Mouse (Mus musculus): ENCODE measurements around the gene Sprr3. TPM values are rescaled to one million over a fixed set of nuclear protein-coding genes. Genes with fewer than 3 reads are reported as not detected.
"Not testable (repeated sequence)": the region's sequence is repeated elsewhere in the genome, so short reads cannot be mapped to it uniquely, and the experiment has no call there.

The Sprr3 gene
- 0.14 TPM in 1 of 2 replicates, not detected in the other for polyA plus RNA-seq (2015; fragmentation: Nextera tagmentation; extraction: Ambion mirVana)

GRCm38 (mm10) chr3:92458620-92459019 lies at the start of gene Sprr3:
Gene Sprr3 (minus strand): TSS chr3:92458720.
- H3K36me3 ChIP-seq, result no peaks in the 10 kb centered on the region
- no peaks in the 10 kb centered on the region for H3K9me3 ChIP-seq (replicated peaks)
- no peak within 1 kb of the TSS for H3K4me2 ChIP-seq
- no peak within 1 kb of the TSS for H3K9ac ChIP-seq (replicated peaks)
- 83% methylated on average over 2 of the region's 2 CpGs for WGBS
- H3K4me1 ChIP-seq, result no peaks in the 10 kb centered on the region
- no peaks in the 10 kb centered on the region for H3K27me3 ChIP-seq (replicated peaks)
- ATAC-seq (ENCODE audit: low FRiP score), result no peak
- H3K27ac ChIP-seq (replicated peaks), result no peak within 1 kb of the TSS
- no peak within 1 kb of the TSS for H3K4me3 ChIP-seq (replicated peaks)

- 84% methylated on average over 1 of the region's 1 CpGs for WGBS
- no peaks in the 10 kb centered on the region for H3K4me1 ChIP-seq
- ATAC-seq (ENCODE audit: low FRiP score), result no peak
Measured at GRCm38 (mm10) chr3:92508185-92508584, 49.7 kb upstream of the Sprr3 start.

GRCm38 (mm10) chr3:92503528-92503927 lies 45.0 kb upstream of the Sprr3 start:
- no peak overlapping the region for H3K4me2 ChIP-seq
- no peak overlapping the region for H3K4me3 ChIP-seq (replicated peaks)
- no peaks in the 10 kb centered on the region for H3K4me1 ChIP-seq
- no peak overlapping the region for H3K9ac ChIP-seq (replicated peaks)
- no peak for ATAC-seq (ENCODE audit: low FRiP score)
- no peaks in the 10 kb centered on the region for H3K9me3 ChIP-seq (replicated peaks)
- H3K36me3 ChIP-seq, result no peaks in the 10 kb centered on the region
- no peaks in the 10 kb centered on the region for H3K27me3 ChIP-seq (replicated peaks)
- H3K27ac ChIP-seq (replicated peaks), result no peak overlapping the region

More at GRCm38 (mm10) chr3:92508185-92508584, 49.7 kb upstream of the Sprr3 start:
- H3K9me3 ChIP-seq (replicated peaks), result no peaks in the 10 kb centered on the region
- no peak overlapping the region for H3K4me3 ChIP-seq (replicated peaks)
- no peaks in the 10 kb centered on the region for H3K27me3 ChIP-seq (replicated peaks)
- H3K36me3 ChIP-seq, result no peaks in the 10 kb centered on the region
- H3K9ac ChIP-seq (replicated peaks), result no peak overlapping the region
- no peak overlapping the region for H3K4me2 ChIP-seq
- H3K27ac ChIP-seq (replicated peaks), result no peak overlapping the region

GRCm38 (mm10) chr3:92500393-92500792 lies 41.9 kb upstream of the Sprr3 start, which contains the start of gene Sprr4:
Gene Sprr4 (minus strand): TSS chr3:92500493.
- no peaks in the 10 kb centered on the region for H3K36me3 ChIP-seq
- no peak for ATAC-seq (ENCODE audit: low FRiP score)
- H3K9me3 ChIP-seq (replicated peaks), result no peaks in the 10 kb centered on the region
- no peak within 1 kb of the TSS for H3K27ac ChIP-seq (replicated peaks)
- H3K4me2 ChIP-seq, result no peak within 1 kb of the TSS
- H3K4me3 ChIP-seq (replicated peaks), result no peak within 1 kb of the TSS
- H3K27me3 ChIP-seq (replicated peaks), result no peaks in the 10 kb centered on the region
- H3K4me1 ChIP-seq, result no peaks in the 10 kb centered on the region
- no peak within 1 kb of the TSS for H3K9ac ChIP-seq (replicated peaks)
- WGBS, result 85% methylated on average over 1 of the region's 1 CpGs

- not testable (repeated sequence) for H3K27me3 ChIP-seq (replicated peaks); H3K36me3 ChIP-seq; H3K4me1 ChIP-seq; H3K4me2 ChIP-seq; ATAC-seq (ENCODE audit: low FRiP score); H3K9me3 ChIP-seq (replicated peaks); H3K9ac ChIP-seq (replicated peaks); H3K27ac ChIP-seq (replicated peaks); H3K4me3 ChIP-seq (replicated peaks)
Measured at GRCm38 (mm10) chr3:92490262-92490661, 31.7 kb upstream of the Sprr3 start.

GRCm38 (mm10) chr3:92486307-92486706 lies 27.8 kb upstream of the Sprr3 start:
- no peak for ATAC-seq (ENCODE audit: low FRiP score)
- H3K9ac ChIP-seq (replicated peaks), result no peak overlapping the region
- H3K4me2 ChIP-seq, result no peak overlapping the region
- H3K27me3 ChIP-seq (replicated peaks), result no peaks in the 10 kb centered on the region
- no peak overlapping the region for H3K4me3 ChIP-seq (replicated peaks)
- no peaks in the 10 kb centered on the region for H3K36me3 ChIP-seq
- no peaks in the 10 kb centered on the region for H3K9me3 ChIP-seq (replicated peaks)
- H3K27ac ChIP-seq (replicated peaks), result no peak overlapping the region
- no peaks in the 10 kb centered on the region for H3K4me1 ChIP-seq
- WGBS, result 41% methylated on average over 1 of the region's 1 CpGs

GRCm38 (mm10) chr3:92485863-92486262 lies 27.3 kb upstream of the Sprr3 start, which contains the start of gene Sprr1a:
Gene Sprr1a (minus strand): TSS chr3:92485895.
- no peak within 1 kb of the TSS for H3K27ac ChIP-seq (replicated peaks)
- H3K9me3 ChIP-seq (replicated peaks), result no peaks in the 10 kb centered on the region
- H3K4me3 ChIP-seq (replicated peaks), result no peak within 1 kb of the TSS
- H3K27me3 ChIP-seq (replicated peaks), result no peaks in the 10 kb centered on the region
- no peak within 1 kb of the TSS for H3K4me2 ChIP-seq
- H3K4me1 ChIP-seq, result no peaks in the 10 kb centered on the region
- ATAC-seq (ENCODE audit: low FRiP score), result no peak
- no peaks in the 10 kb centered on the region for H3K36me3 ChIP-seq
- H3K9ac ChIP-seq (replicated peaks), result no peak within 1 kb of the TSS

GRCm38 (mm10) chr3:92481249-92481648 lies 22.7 kb upstream of the Sprr3 start:
- H3K36me3 ChIP-seq; H3K4me3 ChIP-seq (replicated peaks); H3K27me3 ChIP-seq (replicated peaks); H3K27ac ChIP-seq (replicated peaks); H3K9me3 ChIP-seq (replicated peaks); H3K4me1 ChIP-seq; H3K4me2 ChIP-seq; H3K9ac ChIP-seq (replicated peaks); ATAC-seq (ENCODE audit: low FRiP score): not testable (repeated sequence)

GRCm38 (mm10) chr3:92470111-92470510 lies 11.6 kb upstream of the Sprr3 start:
- ATAC-seq (ENCODE audit: low FRiP score), result no peak
- Histone ChIP-seq H3K9ac (replicated peaks) (no peak overlapping the region), H3K9me3 (replicated peaks) (no peaks in the 10 kb centered on the region), H3K4me1 (no peaks in the 10 kb centered on the region), H3K27ac (replicated peaks) (no peak overlapping the region), H3K36me3 (no peaks in the 10 kb centered on the region), H3K4me2 (no peak overlapping the region), H3K4me3 (replicated peaks) (no peak overlapping the region), H3K27me3 (replicated peaks) (no peaks in the 10 kb centered on the region)
- WGBS, result 92% methylated on average over 2 of the region's 2 CpGs

GRCm38 (mm10) chr3:92467424-92467823 lies 8.9 kb upstream of the Sprr3 start:
- H3K4me2 ChIP-seq, result no peak overlapping the region
- H3K9me3 ChIP-seq (replicated peaks), result no peaks in the 10 kb centered on the region
- H3K4me1 ChIP-seq, result no peaks in the 10 kb centered on the region
- H3K27ac ChIP-seq (replicated peaks), result no peak overlapping the region
- no peaks in the 10 kb centered on the region for H3K27me3 ChIP-seq (replicated peaks)
- no peak for ATAC-seq (ENCODE audit: low FRiP score)
- no peak overlapping the region for H3K9ac ChIP-seq (replicated peaks)
- no peak overlapping the region for H3K4me3 ChIP-seq (replicated peaks)
- H3K36me3 ChIP-seq, result no peaks in the 10 kb centered on the region

GRCm38 (mm10) chr3:92466576-92466975 lies 8.1 kb upstream of the Sprr3 start:
- Histone ChIP-seq H3K4me2 (no peak overlapping the region), H3K4me3 (replicated peaks) (no peak overlapping the region), H3K9me3 (replicated peaks) (no peaks in the 10 kb centered on the region), H3K27me3 (replicated peaks) (no peaks in the 10 kb centered on the region), H3K27ac (replicated peaks) (no peak overlapping the region), H3K36me3 (no peaks in the 10 kb centered on the region), H3K9ac (replicated peaks) (no peak overlapping the region), H3K4me1 (no peaks in the 10 kb centered on the region)
- ATAC-seq (ENCODE audit: low FRiP score), result no peak
- WGBS, result 86% methylated on average over 1 of the region's 1 CpGs

- Histone ChIP-seq H3K9me3 (replicated peaks) (no peaks in the 10 kb centered on the region), H3K9ac (replicated peaks) (no peak overlapping the region), H3K36me3 (no peaks in the 10 kb centered on the region), H3K4me3 (replicated peaks) (no peak overlapping the region), H3K4me1 (no peaks in the 10 kb centered on the region), H3K27ac (replicated peaks) (no peak overlapping the region), H3K27me3 (replicated peaks) (no peaks in the 10 kb centered on the region), H3K4me2 (no peak overlapping the region)
- 90% methylated on average over 5 of the region's 5 CpGs for WGBS
- ATAC-seq (ENCODE audit: low FRiP score), result no peak
Measured at GRCm38 (mm10) chr3:92455151-92455550, 3.4 kb downstream of the Sprr3 start.

GRCm38 (mm10) chr3:92440177-92440576 lies 18.3 kb downstream of the Sprr3 start:
- H3K9ac ChIP-seq (replicated peaks), result no peak overlapping the region
- no peak for ATAC-seq (ENCODE audit: low FRiP score)
- no peak overlapping the region for H3K27ac ChIP-seq (replicated peaks)
- H3K4me3 ChIP-seq (replicated peaks), result no peak overlapping the region
- no peaks in the 10 kb centered on the region for H3K9me3 ChIP-seq (replicated peaks)
- H3K27me3 ChIP-seq (replicated peaks), result no peaks in the 10 kb centered on the region
- WGBS, result 86% methylated on average over 3 of the region's 3 CpGs
- no peak overlapping the region for H3K4me2 ChIP-seq
- H3K4me1 ChIP-seq, result no peaks in the 10 kb centered on the region
- H3K36me3 ChIP-seq, result no peaks in the 10 kb centered on the region
